Mouse (Mus musculus) spleen, adult 2 months (tissue): ENCODE measurements around the gene Tmem126a.

Source experiments
- CTCF ChIP-seq: fragments of 200-500 bp; IDR thresholded peaks from 2 replicates; pipeline ENCODE4 v1.5.1; 2011; ENCODE audit warnings: mild to moderate bottlenecking, inconsistent platforms; ENCODE audit not compliant: insufficient read depth, insufficient read length, insufficient replicate concordance; ENCODE audit errors: extremely low read depth
- POLR2A ChIP-seq: fragments of 200-500 bp; IDR thresholded peaks from 2 replicates; pipeline ENCODE4 v1.6.1; 2011; ENCODE audit warnings: low read depth, low read length, inconsistent platforms

DNA sequence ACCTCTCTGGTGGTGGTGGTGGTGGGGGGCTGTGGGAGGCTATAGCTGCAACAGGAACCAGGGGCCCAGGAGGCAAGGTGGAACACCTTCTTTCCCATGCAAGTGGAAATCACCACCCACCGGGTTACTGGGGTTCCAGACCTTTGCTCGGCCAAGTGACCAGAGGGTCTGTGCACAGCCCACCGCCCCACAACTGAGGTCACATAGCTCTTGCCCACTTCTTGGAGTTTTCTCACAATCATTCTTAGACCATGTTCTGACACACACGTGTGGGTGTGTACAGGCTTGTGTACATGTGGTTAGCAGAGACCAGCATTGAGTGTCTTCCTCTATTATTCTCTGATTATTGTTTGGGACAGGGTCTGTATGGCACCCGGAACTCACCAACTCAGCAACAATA is 4.4 kb upstream of the Tmem126a start:
- no peak for TF ChIP-seq POLR2A
- no peak for TF ChIP-seq CTCF
